Mouse (Mus musculus): ENCODE results near the gene Dnaaf5. TPM values are rescaled to one million over a fixed set of nuclear protein-coding genes. Genes with fewer than 3 reads are reported as not detected.

Gene Dnaaf5
- polyA plus RNA-seq, 1 experiment, result 26.3 TPM

- H3K27me3 ChIP-seq (ENCODE audit: control insufficient read depth, insufficient read depth, insufficient read length), result no peaks in the 10 kb centered on the region
- H3K4me2 ChIP-seq (ENCODE audit: low read depth), result peak overlapping the region; percentile 97
- TF ChIP-seq MYOD1 (IDR thresholded peaks at IDR 0.05; ENCODE audit: control insufficient read depth in 1 of 3, insufficient read length in 2 of 3, low read depth in 2 of 3), result peak in 1 of 3 experiments; percentile 43
- TF ChIP-seq MYOG (IDR thresholded peaks at IDR 0.05; ENCODE audit: control insufficient read depth in 1 of 3, insufficient read depth in 1 of 3, insufficient read length in 2 of 3, low read depth in 2 of 3), result peak in 1 of 3 experiments; percentile 39
- no peak for TF ChIP-seq TCF3 (IDR thresholded peaks at IDR 0.05; ENCODE audit: insufficient read length, low read depth)
- no peak for TF ChIP-seq POLR2A (IDR thresholded peaks at IDR 0.05; ENCODE audit: insufficient read length, low read depth)
- peaks cover 4% of the 10 kb centered on the region for H3K36me3 ChIP-seq (ENCODE audit: control insufficient read depth, insufficient read depth)
- peaks cover 8% of the 10 kb centered on the region for H3K79me2 ChIP-seq (ENCODE audit: control insufficient read depth, insufficient read depth)
- peak overlapping the region; percentile 31 for H3K4me3 ChIP-seq
- H3ac ChIP-seq (ENCODE audit: control insufficient read depth, insufficient read length), result peak overlapping the region; percentile 85
These were observed 594 bp downstream of the Dnaaf5 start for GRCm38 (mm10) chr5:139150603-139151031.

- Histone ChIP-seq H3K36me3 (ENCODE audit: control insufficient read depth, insufficient read depth) (peaks cover 4% of the 10 kb centered on the region), H3K4me2 (ENCODE audit: low read depth) (no peak overlapping the region), H3ac (ENCODE audit: control insufficient read depth, insufficient read length) (no peak overlapping the region), H3K4me3 (no peak overlapping the region), H3K27me3 (ENCODE audit: control insufficient read depth, insufficient read depth, insufficient read length) (no peaks in the 10 kb centered on the region), H3K79me2 (ENCODE audit: control insufficient read depth, insufficient read depth) (no peaks in the 10 kb centered on the region)
- TF ChIP-seq POLR2A (IDR thresholded peaks at IDR 0.05; ENCODE audit: insufficient read length, low read depth) (no peak), POLR2AphosphoS2 (IDR thresholded peaks at IDR 0.05; ENCODE audit: insufficient read length, low read depth) (no peak), MYOD1 (IDR thresholded peaks at IDR 0.05; ENCODE audit: control insufficient read depth in 1 of 3, insufficient read length in 2 of 3, low read depth in 2 of 3) (no peak), E2F4 (IDR thresholded peaks at IDR 0.05; ENCODE audit: insufficient read depth) (no peak), REST (IDR thresholded peaks at IDR 0.05; ENCODE audit: insufficient read depth, insufficient read length) (no peak), SRF (IDR thresholded peaks at IDR 0.05; ENCODE audit: control insufficient read depth, insufficient read length, low read depth) (no peak), TCF3 (IDR thresholded peaks at IDR 0.05; ENCODE audit: insufficient read length, low read depth) (no peak), MAX (IDR thresholded peaks at IDR 0.05; ENCODE audit: low read depth) (no peak), MYOG (IDR thresholded peaks at IDR 0.05; ENCODE audit: control insufficient read depth in 1 of 3, insufficient read depth in 1 of 3, insufficient read length in 2 of 3, low read depth in 2 of 3) (no peak), USF1 (IDR thresholded peaks at IDR 0.05; ENCODE audit: low read depth) (no peak), CEBPB (IDR thresholded peaks at IDR 0.05; ENCODE audit: insufficient read depth, poor library complexity, severe bottlenecking) (no peak), TCF12 (IDR thresholded peaks at IDR 0.05; ENCODE audit: insufficient read depth, poor library complexity, severe bottlenecking) (no peak)
These were observed 10.9 kb downstream of the Dnaaf5 start for GRCm38 (mm10) chr5:139160899-139161298.

- no peak overlapping the region for H3ac ChIP-seq (ENCODE audit: control insufficient read depth, insufficient read length)
- peaks cover 4% of the 10 kb centered on the region for H3K36me3 ChIP-seq (ENCODE audit: control insufficient read depth, insufficient read depth)
- no peak overlapping the region for H3K4me3 ChIP-seq
- no peak for TF ChIP-seq TCF12 (IDR thresholded peaks at IDR 0.05; ENCODE audit: insufficient read depth, poor library complexity, severe bottlenecking)
- TF ChIP-seq USF1 (IDR thresholded peaks at IDR 0.05; ENCODE audit: low read depth), result no peak
- no peak for TF ChIP-seq CEBPB (IDR thresholded peaks at IDR 0.05; ENCODE audit: insufficient read depth, poor library complexity, severe bottlenecking)
- no peak for TF ChIP-seq POLR2AphosphoS2 (IDR thresholded peaks at IDR 0.05; ENCODE audit: insufficient read length, low read depth)
- no peak for TF ChIP-seq MYOD1 (IDR thresholded peaks at IDR 0.05; ENCODE audit: control insufficient read depth in 1 of 3, insufficient read length in 2 of 3, low read depth in 2 of 3)
- no peak for TF ChIP-seq MAX (IDR thresholded peaks at IDR 0.05; ENCODE audit: low read depth)
- no peak for TF ChIP-seq SRF (IDR thresholded peaks at IDR 0.05; ENCODE audit: control insufficient read depth, insufficient read length, low read depth)
- no peak for TF ChIP-seq MYOG (IDR thresholded peaks at IDR 0.05; ENCODE audit: control insufficient read depth in 1 of 3, insufficient read depth in 1 of 3, insufficient read length in 2 of 3, low read depth in 2 of 3)
- no peak for TF ChIP-seq E2F4 (IDR thresholded peaks at IDR 0.05; ENCODE audit: insufficient read depth)
- TF ChIP-seq REST (IDR thresholded peaks at IDR 0.05; ENCODE audit: insufficient read depth, insufficient read length), result no peak
- TF ChIP-seq POLR2A (IDR thresholded peaks at IDR 0.05; ENCODE audit: insufficient read length, low read depth), result no peak
- no peak for TF ChIP-seq TCF3 (IDR thresholded peaks at IDR 0.05; ENCODE audit: insufficient read length, low read depth)
- H3K79me2 ChIP-seq (ENCODE audit: control insufficient read depth, insufficient read depth), result no peaks in the 10 kb centered on the region
- H3K4me2 ChIP-seq (ENCODE audit: low read depth), result no peak overlapping the region
- H3K27me3 ChIP-seq (ENCODE audit: control insufficient read depth, insufficient read depth, insufficient read length), result no peaks in the 10 kb centered on the region
These were observed 11.6 kb downstream of the Dnaaf5 start for GRCm38 (mm10) chr5:139161632-139162031.

- peaks cover 14% of the 10 kb centered on the region for H3K36me3 ChIP-seq (ENCODE audit: control insufficient read depth, insufficient read depth)
- H3K4me3 ChIP-seq, result no peak overlapping the region
- TF ChIP-seq SRF (IDR thresholded peaks at IDR 0.05; ENCODE audit: control insufficient read depth, insufficient read length, low read depth), result no peak
- TF ChIP-seq CEBPB (IDR thresholded peaks at IDR 0.05; ENCODE audit: insufficient read depth, poor library complexity, severe bottlenecking), result no peak
- no peak for TF ChIP-seq TCF3 (IDR thresholded peaks at IDR 0.05; ENCODE audit: insufficient read length, low read depth)
- no peak for TF ChIP-seq REST (IDR thresholded peaks at IDR 0.05; ENCODE audit: insufficient read depth, insufficient read length)
- TF ChIP-seq E2F4 (IDR thresholded peaks at IDR 0.05; ENCODE audit: insufficient read depth), result no peak
- TF ChIP-seq MAX (IDR thresholded peaks at IDR 0.05; ENCODE audit: low read depth), result no peak
- TF ChIP-seq TCF12 (IDR thresholded peaks at IDR 0.05; ENCODE audit: insufficient read depth, poor library complexity, severe bottlenecking), result no peak
- no peak for TF ChIP-seq USF1 (IDR thresholded peaks at IDR 0.05; ENCODE audit: low read depth)
These were observed 16.8 kb downstream of the Dnaaf5 start for GRCm38 (mm10) chr5:139166781-139167361.

GRCm38 (mm10) chr5:139167548-139167947 lies 17.5 kb downstream of the Dnaaf5 start:
- Histone ChIP-seq H3ac (ENCODE audit: control insufficient read depth, insufficient read length) (no peak overlapping the region), H3K79me2 (ENCODE audit: control insufficient read depth, insufficient read depth) (no peaks in the 10 kb centered on the region), H3K4me2 (ENCODE audit: low read depth) (no peak overlapping the region), H3K27me3 (ENCODE audit: control insufficient read depth, insufficient read depth, insufficient read length) (no peaks in the 10 kb centered on the region), H3K36me3 (ENCODE audit: control insufficient read depth, insufficient read depth) (peaks cover 14% of the 10 kb centered on the region), H3K4me3 (no peak overlapping the region)
- no peak for TF ChIP-seq E2F4 (IDR thresholded peaks at IDR 0.05; ENCODE audit: insufficient read depth)
- no peak for TF ChIP-seq MYOG (IDR thresholded peaks at IDR 0.05; ENCODE audit: control insufficient read depth in 1 of 3, insufficient read depth in 1 of 3, insufficient read length in 2 of 3, low read depth in 2 of 3)
- TF ChIP-seq CEBPB (IDR thresholded peaks at IDR 0.05; ENCODE audit: insufficient read depth, poor library complexity, severe bottlenecking), result no peak
- no peak for TF ChIP-seq REST (IDR thresholded peaks at IDR 0.05; ENCODE audit: insufficient read depth, insufficient read length)
- no peak for TF ChIP-seq POLR2AphosphoS2 (IDR thresholded peaks at IDR 0.05; ENCODE audit: insufficient read length, low read depth)
- no peak for TF ChIP-seq MAX (IDR thresholded peaks at IDR 0.05; ENCODE audit: low read depth)
- no peak for TF ChIP-seq MYOD1 (IDR thresholded peaks at IDR 0.05; ENCODE audit: control insufficient read depth in 1 of 3, insufficient read length in 2 of 3, low read depth in 2 of 3)
- TF ChIP-seq POLR2A (IDR thresholded peaks at IDR 0.05; ENCODE audit: insufficient read length, low read depth), result no peak
- no peak for TF ChIP-seq TCF3 (IDR thresholded peaks at IDR 0.05; ENCODE audit: insufficient read length, low read depth)
- no peak for TF ChIP-seq TCF12 (IDR thresholded peaks at IDR 0.05; ENCODE audit: insufficient read depth, poor library complexity, severe bottlenecking)
- TF ChIP-seq SRF (IDR thresholded peaks at IDR 0.05; ENCODE audit: control insufficient read depth, insufficient read length, low read depth), result no peak
- no peak for TF ChIP-seq USF1 (IDR thresholded peaks at IDR 0.05; ENCODE audit: low read depth)

More at GRCm38 (mm10) chr5:139166781-139167361, 16.8 kb downstream of the Dnaaf5 start:
- H3K79me2 ChIP-seq (ENCODE audit: control insufficient read depth, insufficient read depth), result no peaks in the 10 kb centered on the region
- no peaks in the 10 kb centered on the region for H3K27me3 ChIP-seq (ENCODE audit: control insufficient read depth, insufficient read depth, insufficient read length)
- H3ac ChIP-seq (ENCODE audit: control insufficient read depth, insufficient read length), result no peak overlapping the region
- no peak overlapping the region for H3K4me2 ChIP-seq (ENCODE audit: low read depth)
